Mouse (Mus musculus) embryonic facial prominence, embryonic 11.5 days (tissue): Measurements from ENCODE around the gene Cmip. TPM values are rescaled to one million over a fixed set of nuclear protein-coding genes. Genes with fewer than 3 reads are reported as not detected.

Experiments
- ATAC-seq: fragments of 200-750 bp; cut with Nextera tagmentation; replicated peaks from 2 replicates; pipeline ENCODE4 v1.8.0; 2017; ENCODE audit warnings: low read depth; ENCODE audit not compliant: insufficient number of reproducible peaks, low FRiP score, low TSS enrichment
- DNase-seq: peaks from one replicate; pipeline ENCODE4 v3.0.0-alpha.2; 2015; ENCODE audit warnings: low spot score
- H3K27ac ChIP-seq: fragments of 300-500 bp; sonication (generic); replicated peaks from 2 replicates; pipeline ENCODE4 v1.5.1; 2014; ENCODE audit warnings: mild to moderate bottlenecking, low read depth, low read length, control low read depth
- H3K27me3 ChIP-seq: fragments of 300-500 bp; sonication (generic); 2 replicates; pipeline ENCODE4 v1.6.1; 2014; ENCODE audit warnings: mild to moderate bottlenecking, low read length, moderate library complexity, mixed read lengths; ENCODE audit not compliant: control insufficient read depth, insufficient read depth
- H3K36me3 ChIP-seq: fragments of 300-500 bp; sonication (generic); replicated peaks from 2 replicates; pipeline ENCODE4 v1.6.1; 2014; ENCODE audit warnings: low read depth, mild to moderate bottlenecking, low read length, moderate library complexity, mixed read lengths; ENCODE audit not compliant: control insufficient read depth, insufficient read depth
- H3K4me1 ChIP-seq: fragments of 300-500 bp; sonication (generic); 2 replicates; pipeline ENCODE4 v1.6.1; 2014; ENCODE audit warnings: low read length, mixed read lengths; ENCODE audit not compliant: control insufficient read depth, insufficient read depth
- H3K4me2 ChIP-seq: fragments of 300-500 bp; sonication (generic); 2 replicates; pipeline ENCODE4 v1.6.1; 2014; ENCODE audit warnings: low read depth, mild to moderate bottlenecking, control low read depth, low read length, moderate library complexity
- H3K4me3 ChIP-seq: fragments of 300-500 bp; sonication (generic); 2 replicates; pipeline ENCODE4 v1.5.1; 2014; ENCODE audit warnings: low read depth, low read length, control low read depth
- H3K9ac ChIP-seq: fragments of 300-500 bp; sonication (generic); replicated peaks from 2 replicates; pipeline ENCODE4 v1.6.1; 2014; ENCODE audit warnings: mild to moderate bottlenecking, control low read depth, low read length
- H3K9me3 ChIP-seq: fragments of 300-500 bp; sonication (generic); replicated peaks from 2 replicates; pipeline ENCODE4 v1.6.1; 2016; ENCODE audit warnings: mild to moderate bottlenecking, low read length, inconsistent platforms, mixed read lengths; ENCODE audit not compliant: control insufficient read depth
- WGBS: fragments of 180-500 bp; shearing (Covaris S2); extraction: QIAGEN DNeasy Blood & Tissue Kit; methylation state at CpG from one replicate; pipeline ENCODE4 v1.1.7; 2014; 5-methylcytosine and 5-hydroxymethylcytosine counted together
- polyA plus RNA-seq: library from polyadenylated mRNA; unstranded; fragments of >200 nt; fragmentation: Nextera tagmentation; extraction: Ambion mirVana; gene quantifications from 2 replicates; pipeline ENCODE4 v1.2.1, GENCODE M21; 2014

The Cmip gene
- polyA plus RNA-seq, 1 experiment from 2014 or later, result 20.4 TPM

- 78% methylated on average over 1 of the region's 1 CpGs for WGBS
- DNase-seq, result no peak
- no peak overlapping the region for H3K9ac ChIP-seq
- ATAC-seq, result no peak
- H3K4me3 ChIP-seq, result no peak overlapping the region
- H3K4me2 ChIP-seq, result no peak overlapping the region
- H3K4me1 ChIP-seq, result no peaks in the 10 kb centered on the region
- no peaks in the 10 kb centered on the region for H3K9me3 ChIP-seq
- no peaks in the 10 kb centered on the region for H3K27me3 ChIP-seq
- no peaks in the 10 kb centered on the region for H3K36me3 ChIP-seq
- H3K27ac ChIP-seq, result no peak overlapping the region
These were observed 228.5 kb downstream of the Cmip start for GRCm38 (mm10) chr8:117485316-117485715.

- Histone ChIP-seq H3K4me3 (no peak overlapping the region), H3K4me1 (no peaks in the 10 kb centered on the region), H3K9ac (no peak overlapping the region), H3K27ac (no peak overlapping the region), H3K9me3 (no peaks in the 10 kb centered on the region), H3K27me3 (no peaks in the 10 kb centered on the region), H3K4me2 (no peak overlapping the region), H3K36me3 (no peaks in the 10 kb centered on the region)
- WGBS, result 83% methylated on average over 10 of the region's 10 CpGs
- DNase-seq (no peak), ATAC-seq (no peak)
These were observed 231.6 kb downstream of the Cmip start for GRCm38 (mm10) chr8:117488246-117489005.

GRCm38 (mm10) chr8:117493543-117493942, 236.7 kb downstream of the Cmip start:
- no peaks in the 10 kb centered on the region for H3K36me3 ChIP-seq
- no peaks in the 10 kb centered on the region for H3K9me3 ChIP-seq
- H3K27ac ChIP-seq, result no peak overlapping the region
- ATAC-seq (no peak), DNase-seq (no peak)
- WGBS, result 20% methylated on average over 9 of the region's 9 CpGs
- peaks cover 10% of the 10 kb centered on the region for H3K27me3 ChIP-seq
- H3K4me3 ChIP-seq, result no peak overlapping the region
- H3K4me2 ChIP-seq, result no peak overlapping the region
- H3K4me1 ChIP-seq, result no peaks in the 10 kb centered on the region
- no peak overlapping the region for H3K9ac ChIP-seq

GRCm38 (mm10) chr8:117494874-117495273, 238.0 kb downstream of the Cmip start:
- Histone ChIP-seq H3K9ac (no peak overlapping the region), H3K27me3 (peaks cover 17% of the 10 kb centered on the region), H3K9me3 (no peaks in the 10 kb centered on the region), H3K4me2 (no peak overlapping the region), H3K4me1 (no peaks in the 10 kb centered on the region), H3K27ac (no peak overlapping the region), H3K36me3 (no peaks in the 10 kb centered on the region), H3K4me3 (no peak overlapping the region)
- ATAC-seq, result no peak
- WGBS, result 54% methylated on average over 2 of the region's 2 CpGs
- no peak for DNase-seq

GRCm38 (mm10) chr8:117498179-117498914, 241.5 kb downstream of the Cmip start, which contains the start of gene Plcg2:
TSS of gene Plcg2 (plus strand) at chr8:117498291.
- Histone ChIP-seq H3K36me3 (no peaks in the 10 kb centered on the region), H3K4me2 (peak within 1 kb of the TSS; percentile 100), H3K9me3 (no peaks in the 10 kb centered on the region), H3K27me3 (peaks cover 17% of the 10 kb centered on the region), H3K4me1 (no peaks in the 10 kb centered on the region), H3K27ac (no peak within 1 kb of the TSS), H3K4me3 (peak within 1 kb of the TSS; percentile 61), H3K9ac (peak within 1 kb of the TSS; percentile 58)
- DNase-seq (peak; percentile 59), ATAC-seq (peak; percentile 61; the same call in 1 of the 2 replicates)
- under 1% methylated on average over 62 of the region's 62 CpGs for WGBS

GRCm38 (mm10) chr8:117498915-117499540, 242.2 kb downstream of the Cmip start:
- WGBS, result 5% methylated on average over 20 of the region's 20 CpGs
- H3K36me3 ChIP-seq, result no peaks in the 10 kb centered on the region
- ATAC-seq (no peak), DNase-seq (peak; percentile 18)
- H3K4me2 ChIP-seq, result peak overlapping the region; percentile 100
- H3K9me3 ChIP-seq, result no peaks in the 10 kb centered on the region
- no peak overlapping the region for H3K27ac ChIP-seq
- peaks cover 17% of the 10 kb centered on the region for H3K27me3 ChIP-seq
- peak overlapping the region; percentile 61 for H3K4me3 ChIP-seq
- no peak overlapping the region for H3K9ac ChIP-seq
- H3K4me1 ChIP-seq, result no peaks in the 10 kb centered on the region

GRCm38 (mm10) chr8:117500232-117500823, 243.5 kb downstream of the Cmip start:
- H3K27me3 ChIP-seq, result peaks cover 17% of the 10 kb centered on the region
- H3K4me2 ChIP-seq, result no peak overlapping the region
- DNase-seq (no peak), ATAC-seq (no peak)
- WGBS, result 74% methylated on average over 5 of the region's 5 CpGs
- H3K36me3 ChIP-seq, result no peaks in the 10 kb centered on the region
- H3K4me3 ChIP-seq, result no peak overlapping the region
- no peak overlapping the region for H3K9ac ChIP-seq
- no peaks in the 10 kb centered on the region for H3K4me1 ChIP-seq
- H3K9me3 ChIP-seq, result no peaks in the 10 kb centered on the region
- no peak overlapping the region for H3K27ac ChIP-seq
